Mouse (Mus musculus) T-helper 17 cell (primary cell): Measurements from ENCODE around the gene Gna13.

Experiments
- in situ Hi-C, 2 experiments: fragments of 300-600 bp; cut with MboI, MseI; formaldehyde crosslinking; loops; 1 replicate in 1 of 2; 2 replicates in 1 of 2; pipeline ENCODE4 v1.15.1; 2025; ENCODE audit warnings: high pct_unique_total_duplicates in 2 of 2

The Gna13 gene

DNA sequence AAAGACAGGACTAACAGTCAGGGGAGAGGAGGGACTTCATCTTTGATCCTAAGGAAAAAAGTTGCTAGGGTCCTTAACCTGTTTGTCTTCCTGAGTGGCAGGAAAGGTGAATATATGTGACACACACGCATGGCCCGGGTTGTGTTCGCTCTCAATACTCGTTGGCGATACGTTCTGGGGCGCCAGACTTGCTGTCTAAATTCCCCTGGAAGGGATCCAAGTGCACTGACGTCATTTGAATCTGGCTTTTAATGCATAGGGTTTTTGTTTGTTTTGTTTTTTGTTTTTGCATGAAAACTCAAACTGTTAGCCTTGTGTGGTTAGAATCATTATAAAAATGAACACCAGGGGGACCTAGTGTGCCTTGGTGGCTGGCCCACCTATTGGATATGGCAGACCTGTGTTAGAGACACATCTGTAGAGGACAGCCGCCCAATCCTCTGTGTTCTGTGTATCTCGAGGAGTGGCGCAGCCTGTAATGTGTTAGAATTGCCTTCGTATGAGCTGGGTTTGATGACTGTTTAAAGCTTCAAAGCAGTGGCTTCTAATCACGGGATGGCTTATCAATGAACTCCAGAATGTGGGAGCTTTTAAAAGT is 82.9 kb downstream of the Gna13 start:
- in situ Hi-C loops, result loop anchor here (5.0 to 10.0 kb wide), 5 partner anchors 121 to 417 kb away; no protein-coding TSS in a partner anchor
